In the genomic region with DNA sequence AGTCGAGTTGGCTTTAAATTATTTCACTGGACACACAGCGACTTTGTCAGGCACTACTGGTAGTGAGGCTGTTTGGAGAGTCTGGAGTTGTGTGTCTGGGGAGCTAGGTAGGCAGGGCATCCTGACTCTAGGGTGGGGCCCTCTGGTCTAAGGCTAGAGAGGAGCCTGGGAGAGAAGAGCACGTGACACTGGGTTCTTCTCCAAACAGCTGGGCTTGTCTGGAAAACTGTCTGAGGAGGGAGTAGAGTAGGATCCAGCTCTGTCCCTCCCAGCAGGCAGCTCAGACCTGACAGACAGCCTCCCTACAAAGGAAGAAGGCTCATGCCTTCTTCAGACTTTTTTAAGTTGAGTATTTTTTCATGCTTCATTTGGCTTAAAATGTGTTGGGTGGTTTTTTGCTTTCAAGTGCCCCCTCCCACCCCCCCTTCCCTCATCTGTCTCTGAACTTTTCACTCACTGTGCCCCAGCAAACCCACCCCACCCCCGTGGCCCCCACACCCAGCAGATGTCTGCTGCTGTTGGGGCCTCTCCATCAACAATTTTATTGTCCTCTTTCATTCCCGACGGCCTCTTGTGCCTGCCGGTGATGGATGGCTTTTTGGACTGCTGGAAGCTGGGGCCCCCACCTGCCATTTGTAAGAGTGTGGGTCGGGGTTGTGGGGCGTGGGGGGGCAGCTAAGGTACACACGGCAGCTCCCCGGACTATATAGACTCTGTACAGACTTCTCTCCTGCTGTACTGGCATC, we compare ENCODE assay signal across 9 mouse cellular contexts. TPM values are rescaled to one million over a fixed set of nuclear protein-coding genes. Genes with fewer than 3 reads are reported as not detected.
DNase-seq lines count a peak whose midpoint lies in the region; ATAC-seq lines count a peak whose summit lies in the region.
"Had no signal": no experiment of that assay in that cellular context is flagged by ENCODE, and none has a peak within 500 bp of the region (broad histone marks: within the 10 kb centered on the region; RNA-seq: fewer than 3 reads in every experiment).

No protein-coding gene starts in this region.

- H3K27me3 ChIP-seq in hindbrain, embryonic 12.5 days, result peaks cover 26% of the 10 kb centered on the region
- no peaks in the 10 kb centered on the region for H3K27me3 ChIP-seq in stomach, embryonic 14.5 days (ENCODE audit: control insufficient read depth, insufficient read depth, low read length)
- peaks cover 33% of the 10 kb centered on the region for H3K27me3 ChIP-seq in forebrain, embryonic 13.5 days

- H3K9me3 ChIP-seq in hindbrain, embryonic 12.5 days (replicated peaks), result no peaks in the 10 kb centered on the region
- H3K9me3 ChIP-seq in stomach, embryonic 14.5 days (ENCODE audit: control insufficient read depth, low read depth, low read length), result no peaks in the 10 kb centered on the region
- H3K9me3 ChIP-seq in forebrain, embryonic 13.5 days (replicated peaks), result no peaks in the 10 kb centered on the region
- H3K9me3 ChIP-seq: liver, embryonic 13.5 days had no signal

- 3% methylated on average over 11 of the region's 11 CpGs for WGBS in hindbrain, embryonic 12.5 days
- 2% methylated on average over 11 of the region's 11 CpGs for WGBS in stomach, embryonic 14.5 days
- 7% methylated on average over 11 of the region's 11 CpGs for WGBS in forebrain, embryonic 13.5 days

- ATAC-seq in hindbrain, embryonic 12.5 days (ENCODE audit: low FRiP score), result peak; percentile 26
- peak; percentile 57; the same call in 1 of the 2 replicates for ATAC-seq in stomach, embryonic 14.5 days (ENCODE audit: insufficient number of reproducible peaks, insufficient read depth, low FRiP score, low read depth)
- ATAC-seq in forebrain, embryonic 13.5 days, result no peak

- peak overlapping the region; percentile 9 for H3K4me2 ChIP-seq in hindbrain, embryonic 12.5 days (replicated peaks)
- no peak overlapping the region; the same call in 1 of the 2 replicates for H3K4me2 ChIP-seq in stomach, embryonic 14.5 days (replicated peaks; ENCODE audit: low read depth, low read length)
- H3K4me2 ChIP-seq in forebrain, embryonic 13.5 days, result no peak overlapping the region; the same call in 1 of the 2 replicates
- H3K4me2 ChIP-seq: liver, embryonic 13.5 days had no signal

- peak overlapping the region; percentile 62 for H3K27ac ChIP-seq in hindbrain, embryonic 12.5 days
- H3K27ac ChIP-seq in stomach, embryonic 14.5 days (ENCODE audit: low read length), result peak overlapping the region; percentile 82
- H3K27ac ChIP-seq in forebrain, embryonic 13.5 days, result no peak overlapping the region; the same call in 1 of the 2 replicates
- H3K27ac ChIP-seq: liver, embryonic 13.5 days had no signal

- H3K9ac ChIP-seq in hindbrain, embryonic 12.5 days, result no peak overlapping the region
- H3K9ac ChIP-seq in stomach, embryonic 14.5 days (replicated peaks; ENCODE audit: low read depth, low read length), result no peak overlapping the region
- H3K9ac ChIP-seq in forebrain, embryonic 13.5 days, result no peak overlapping the region
- H3K9ac ChIP-seq: liver, embryonic 13.5 days had no signal

- peak; percentile 23 for DNase-seq in ovary, postnatal 36 days (ENCODE audit: low spot score)
- DNase-seq in ovary, postnatal 10 days (ENCODE audit: low spot score), result no peak
- DNase-seq in gastrocnemius, adult 18-20 months (ENCODE audit: low spot score), result peak; percentile 60
- no peak for DNase-seq in cerebellum, postnatal 36 days
- DNase-seq in adrenal gland, adult 8-10 months, result no peak
- DNase-seq: liver, embryonic 13.5 days had no signal

- no peak overlapping the region for H3K4me3 ChIP-seq in hindbrain, embryonic 12.5 days
- no peak overlapping the region for H3K4me3 ChIP-seq in stomach, embryonic 14.5 days (ENCODE audit: low read depth, low read length)
- no peak overlapping the region for H3K4me3 ChIP-seq in forebrain, embryonic 13.5 days
- H3K4me3 ChIP-seq: liver, embryonic 13.5 days had no signal

- H3K4me1 ChIP-seq in hindbrain, embryonic 12.5 days, result peaks cover 77% of the 10 kb centered on the region
- H3K4me1 ChIP-seq in stomach, embryonic 14.5 days (ENCODE audit: control insufficient read depth, insufficient read depth, low read length), result peaks cover 40% of the 10 kb centered on the region
- peaks cover 36% of the 10 kb centered on the region for H3K4me1 ChIP-seq in forebrain, embryonic 13.5 days

- H3K36me3 ChIP-seq in hindbrain, embryonic 12.5 days, result no peaks in the 10 kb centered on the region
- no peaks in the 10 kb centered on the region; the same call in 1 of the 2 replicates for H3K36me3 ChIP-seq in stomach, embryonic 14.5 days (ENCODE audit: control insufficient read depth, insufficient read depth, low read length)
- no peaks in the 10 kb centered on the region for H3K36me3 ChIP-seq in forebrain, embryonic 13.5 days (ENCODE audit: poor library complexity, severe bottlenecking)
- H3K36me3 ChIP-seq: liver, embryonic 13.5 days had no signal

RNA-seq across cellular contexts. Expression of a gene that starts 5.7 kb away (rescaled TPM):
- total RNA-seq in gastrocnemius, adult 18-20 months (2021), result 1 to 10 TPM; 2.0 to 2.2 TPM
- polyA plus RNA-seq in hindbrain, embryonic 12.5 days (2016; fragmentation: Nextera tagmentation; extraction: Ambion mirVana), result 7.6 and 8.6 TPM in 2 replicates
- 4.0 and 5.2 TPM in 2 replicates for polyA plus RNA-seq in stomach, embryonic 14.5 days (2014; fragmentation: Nextera tagmentation; extraction: Ambion mirVana)
- total RNA-seq in adrenal gland, adult 8-10 months (2022), result 1 to 10 TPM; 3.6 to 6.4 (median 5.1) TPM
- polyA plus RNA-seq in forebrain, embryonic 13.5 days (2015; fragmentation: Nextera tagmentation; extraction: Ambion mirVana), result 1.9 and 2.3 TPM in 2 replicates

RNA-seq across cellular contexts. Expression of a gene that starts 50.2 kb away (rescaled TPM):
- not detected for total RNA-seq in gastrocnemius, adult 18-20 months (2021)
- 0.23 TPM in 1 of 2 replicates, not detected in the other for polyA plus RNA-seq in hindbrain, embryonic 12.5 days (2016; fragmentation: Nextera tagmentation; extraction: Ambion mirVana)
- not detected in 2 replicates for polyA plus RNA-seq in stomach, embryonic 14.5 days (2014; fragmentation: Nextera tagmentation; extraction: Ambion mirVana)
- under 1 TPM in 2 of 4 experiments, not detected in 2; 0.35 to 0.49 TPM for total RNA-seq in adrenal gland, adult 8-10 months (2022)
- polyA plus RNA-seq in forebrain, embryonic 13.5 days (2015; fragmentation: Nextera tagmentation; extraction: Ambion mirVana), result not detected in 2 replicates

Comparison
In these comparisons a context has a peak if more than half of its experiments do, and no peak if none do; other contexts are left out.
1. DNase-seq: peak in ovary, postnatal 36 days (single experiment) and gastrocnemius, adult 18-20 months (single experiment); none in ovary, postnatal 10 days (single experiment), cerebellum, postnatal 36 days (0 of 2) and adrenal gland, adult 8-10 months (single experiment).